ENCODE assay signal across 11 mouse cellular contexts in the genomic region with DNA sequence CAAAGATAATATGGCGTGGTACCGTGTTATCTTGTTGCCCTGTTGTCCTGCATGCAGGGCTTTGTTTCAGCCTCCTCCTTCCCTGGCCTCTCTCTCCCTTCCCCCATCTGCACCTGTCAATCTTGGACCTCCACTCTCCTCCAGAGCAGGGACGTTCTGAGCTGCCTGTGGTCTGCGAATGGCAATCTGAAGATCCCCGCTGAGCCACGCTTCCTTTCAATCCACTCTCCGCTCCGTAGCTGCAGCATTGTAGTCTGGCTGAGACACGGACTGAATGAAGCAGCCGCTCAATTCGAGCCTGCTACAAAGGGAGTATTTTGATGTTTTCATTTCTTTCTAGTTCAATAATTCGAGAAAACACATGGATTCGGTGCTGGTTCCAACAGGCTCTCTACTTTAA.
DNase-seq lines count a peak whose midpoint lies in the region; ATAC-seq and TF ChIP-seq lines count a peak whose summit lies in the region.
"Had no signal": no experiment of that assay in that cellular context is flagged by ENCODE, and none has a peak within 500 bp of the region (broad histone marks: within the 10 kb centered on the region; RNA-seq: fewer than 3 reads in every experiment).

No protein-coding gene starts in this region.

- 3% methylated on average over 13 of the region's 13 CpGs for WGBS in forebrain, embryonic 11.5 days
- 4% methylated on average over 13 of the region's 13 CpGs for WGBS in hindbrain, embryonic 16.5 days
- 8% methylated on average over 13 of the region's 13 CpGs for WGBS in neural tube, embryonic 15.5 days

- peak; percentile 51 for ATAC-seq in forebrain, embryonic 11.5 days (replicated peaks; ENCODE audit: low FRiP score)
- no peak for ATAC-seq in hindbrain, embryonic 16.5 days
- no peak for ATAC-seq in neural tube, embryonic 15.5 days (ENCODE audit: low FRiP score)
- ATAC-seq: Patski had no signal

- no peaks in the 10 kb centered on the region for H3K9me3 ChIP-seq in forebrain, embryonic 11.5 days (ENCODE audit: control insufficient read depth, low read length)
- H3K9me3 ChIP-seq in hindbrain, embryonic 16.5 days (ENCODE audit: control insufficient read depth, low read length) = no peaks in the 10 kb centered on the region
- H3K9me3 ChIP-seq in neural tube, embryonic 15.5 days (replicated peaks) = no peaks in the 10 kb centered on the region

- no peak for DNase-seq in layer of hippocampus, adult 2 months (ENCODE audit: low spot score in 2 of 2)
- DNase-seq in layer of hippocampus, adult 18-20 months (ENCODE audit: low spot score in 2 of 2) = no peak
- DNase-seq in forebrain, embryonic 11.5 days (ENCODE audit: low spot score) = peak; percentile 69
- no peak for DNase-seq in right cerebral cortex, postnatal 14 days
- no peak for DNase-seq in heart, adult 11 months
- DNase-seq in heart, postnatal 14 days = no peak
- DNase-seq: adrenal gland, postnatal 36 days; cerebellum, adult 9-11 months had no signal

- H3K4me1 ChIP-seq in forebrain, embryonic 11.5 days (replicated peaks; ENCODE audit: control insufficient read depth, insufficient read depth, low read length) = peaks cover 18% of the 10 kb centered on the region
- peaks cover 41% of the 10 kb centered on the region for H3K4me1 ChIP-seq in hindbrain, embryonic 16.5 days (ENCODE audit: control insufficient read depth, insufficient read depth, low read depth, low read length)
- H3K4me1 ChIP-seq in neural tube, embryonic 15.5 days = peaks cover 65% of the 10 kb centered on the region

- no peaks in the 10 kb centered on the region for H3K36me3 ChIP-seq in forebrain, embryonic 11.5 days (ENCODE audit: control insufficient read depth, insufficient read depth, low read length)
- H3K36me3 ChIP-seq in hindbrain, embryonic 16.5 days (ENCODE audit: control insufficient read depth, insufficient read depth, low read length) = no peaks in the 10 kb centered on the region
- H3K36me3 ChIP-seq in neural tube, embryonic 15.5 days = no peaks in the 10 kb centered on the region

- no peak overlapping the region; the same call in 1 of the 2 replicates for H3K4me3 ChIP-seq in layer of hippocampus, adult 2 months
- H3K4me3 ChIP-seq in forebrain, embryonic 11.5 days (ENCODE audit: low read depth, low read length) = no peak overlapping the region
- no peak overlapping the region for H3K4me3 ChIP-seq in hindbrain, embryonic 16.5 days (ENCODE audit: low read length)
- no peak overlapping the region for H3K4me3 ChIP-seq in neural tube, embryonic 15.5 days (replicated peaks)

- intact Hi-C loops in heart, postnatal 14 days (cut with DNase I) = no loop called here

- peak overlapping the region; percentile 3 for H3K4me2 ChIP-seq in forebrain, embryonic 11.5 days (ENCODE audit: low read depth, low read length, severe bottlenecking)
- H3K4me2 ChIP-seq in hindbrain, embryonic 16.5 days (ENCODE audit: low read length) = peak overlapping the region; percentile 18; the same call in 1 of the 2 replicates
- peak overlapping the region; percentile 15; the same call in 1 of the 2 replicates for H3K4me2 ChIP-seq in neural tube, embryonic 15.5 days

- peak overlapping the region; percentile 43; the same call in 1 of the 2 replicates for H3K27ac ChIP-seq in layer of hippocampus, adult 2 months
- peak overlapping the region; percentile 75 for H3K27ac ChIP-seq in forebrain, embryonic 11.5 days (ENCODE audit: low read depth, low read length)
- no peak overlapping the region for H3K27ac ChIP-seq in hindbrain, embryonic 16.5 days (ENCODE audit: low read depth, low read length)
- 0 out of 2 replicates have a peak overlapping the region, but pooled peaks have one; percentile 29 for H3K27ac ChIP-seq in neural tube, embryonic 15.5 days (replicated peaks)

- TF ChIP-seq CTCF in layer of hippocampus, adult 2 months (conservative IDR thresholded peaks at IDR 0.05) = no peak

- H3K27me3 ChIP-seq in forebrain, embryonic 11.5 days (ENCODE audit: control insufficient read depth, insufficient read depth, low read length) = peaks cover 2% of the 10 kb centered on the region; the same call in 1 of the 2 replicates
- no peaks in the 10 kb centered on the region for H3K27me3 ChIP-seq in hindbrain, embryonic 16.5 days (replicated peaks; ENCODE audit: control insufficient read depth, insufficient read depth, low read length)
- H3K27me3 ChIP-seq in neural tube, embryonic 15.5 days (replicated peaks) = no peaks in the 10 kb centered on the region
- H3K27me3 ChIP-seq: Patski had no signal

- peak overlapping the region; percentile 31; the same call in 1 of the 2 replicates for H3K9ac ChIP-seq in forebrain, embryonic 11.5 days (ENCODE audit: low read length)
- H3K9ac ChIP-seq in hindbrain, embryonic 16.5 days (ENCODE audit: low read depth, low read length) = no peak overlapping the region
- H3K9ac ChIP-seq in neural tube, embryonic 15.5 days (replicated peaks) = no peak overlapping the region
